Mouse (Mus musculus) heart, adult 8-10 months (tissue): Measurements from ENCODE around the gene Sugp2. TPM values are rescaled to one million over a fixed set of nuclear protein-coding genes. Genes with fewer than 3 reads are reported as not detected.

Source experiments
- total RNA-seq, 4 experiments: library from RNA; stranded (reverse); gene quantifications; 2 replicates each; pipeline ENCODE4 v1.2.4; 2022

The Sugp2 gene
- total RNA-seq, 4 experiments from 2014 or later: 39.4 to 47.4 (median 41.7) TPM

Other genes with a start within 250 kb of the Sugp2 start
- 10 to 100 TPM; 28.0 to 31.2 (median 30.0) TPM for gene Gatad2a, start 237.8 kb upstream of the Sugp2 start, total RNA-seq
- gene Mau2, start 191.5 kb upstream of the Sugp2 start, total RNA-seq: 10 to 100 TPM; 29.6 to 34.3 (median 31.3) TPM
- 10 to 100 TPM; 17.0 to 21.6 (median 19.1) TPM for gene Sugp1, start 191.4 kb upstream of the Sugp2 start, total RNA-seq
- gene Tm6sf2, start 161.3 kb upstream of the Sugp2 start, total RNA-seq: under 1 TPM; 0.44 to 0.90 (median 0.72) TPM
- gene Hapln4, start 150.8 kb upstream of the Sugp2 start, total RNA-seq: under 1 TPM in 1 of 4 experiments, not detected in 3; 0.06 TPM
- gene Ncan, start 113.4 kb upstream of the Sugp2 start, total RNA-seq: under 1 TPM in 1 of 4 experiments, not detected in 3; 0.13 TPM
- 1 to 10 TPM; 7.5 to 8.9 (median 8.4) TPM for gene Nr2c2ap, start 102.9 kb upstream of the Sugp2 start, total RNA-seq
- 10 to 100 TPM; 16.7 to 22.7 (median 18.8) TPM for gene Rfxank, start 95.1 kb upstream of the Sugp2 start, total RNA-seq
- gene Borcs8, start 94.7 kb upstream of the Sugp2 start, total RNA-seq: 10 to 100 TPM; 17.9 to 23.3 (median 23.2) TPM
- gene Mef2b, start 94.5 kb upstream of the Sugp2 start, total RNA-seq: under 1 TPM in 3 of 4 experiments, not detected in 1; 0.25 to 0.78 (median 0.29) TPM
- gene Tmem161a, start 61.9 kb upstream of the Sugp2 start, total RNA-seq: 100 to 1,000 TPM in 3 of 4 experiments, 10 to 100 TPM in 1; 93.6 to 114 (median 106) TPM
- 10 to 100 TPM; 43.7 to 67.9 (median 57.0) TPM for gene Slc25a42, start 21.9 kb upstream of the Sugp2 start, total RNA-seq
- 1 to 10 TPM; 6.8 to 9.0 (median 7.4) TPM for gene Armc6, start 240 bp downstream of the Sugp2 start, total RNA-seq
- 1 to 10 TPM; 7.8 to 9.1 (median 8.0) TPM for gene Homer3, start 48.6 kb downstream of the Sugp2 start, total RNA-seq
- gene Ddx49, start 68.3 kb downstream of the Sugp2 start, total RNA-seq: 10 to 100 TPM; 26.0 to 34.5 (median 31.9) TPM
- 100 to 1,000 TPM; 148 to 165 (median 161) TPM for gene Cope, start 68.3 kb downstream of the Sugp2 start, total RNA-seq
- under 1 TPM; 0.14 to 0.53 (median 0.38) TPM for gene Cers1, start 81.5 kb downstream of the Sugp2 start, total RNA-seq
- under 1 TPM in 3 of 4 experiments, not detected in 1; 0.23 to 0.85 (median 0.41) TPM for gene Gdf1, start 95.6 kb downstream of the Sugp2 start, total RNA-seq
- gene Upf1, start 119.1 kb downstream of the Sugp2 start, total RNA-seq: 10 to 100 TPM; 46.7 to 48.8 (median 47.5) TPM
- gene Comp, start 139.3 kb downstream of the Sugp2 start, total RNA-seq: 1 to 10 TPM; 4.7 to 7.7 (median 6.2) TPM
- 1 to 10 TPM; 7.5 to 9.8 (median 7.6) TPM for gene Crtc1, start 205.4 kb downstream of the Sugp2 start, total RNA-seq
- 1 to 10 TPM; 8.1 to 9.3 (median 8.4) TPM for gene Klhl26, start 242.7 kb downstream of the Sugp2 start, total RNA-seq